Mouse (Mus musculus) megakaryocyte, embryonic 14.5 days (primary cell): ENCODE measurements around the gene Ppp1r9a.

Source experiments
- FLI1 ChIP-seq: IDR thresholded peaks from 2 replicates; pipeline ENCODE4 v1.6.1; 2012; ENCODE audit warnings: low read length, inconsistent platforms, mixed read lengths
- GATA1 ChIP-seq: IDR thresholded peaks from 3 replicates; pipeline ENCODE4 v1.6.1; 2012; ENCODE audit warnings: mixed read lengths, low read length, inconsistent platforms, borderline replicate concordance

- TF ChIP-seq GATA1, result no peak
- TF ChIP-seq FLI1, result no peak
Observed at GRCm38 (mm10) chr6:5186229-5186950, 283.7 kb downstream of the Ppp1r9a start.
